Mouse (Mus musculus) adrenal gland, postnatal 25 days (tissue): Measurements from ENCODE around the gene Gnb3. TPM values are rescaled to one million over a fixed set of nuclear protein-coding genes. Genes with fewer than 3 reads are reported as not detected.
"Not testable (repeated sequence)": the region's sequence is repeated elsewhere in the genome, so short reads cannot be mapped to it uniquely, and the experiment has no call there.

Experiments
- DNase-seq: peaks from one replicate; pipeline ENCODE4 v3.0.0; 2021; ENCODE audit warnings: mixed read lengths
- total RNA-seq: library from RNA; stranded (reverse); gene quantifications from 2 replicates; pipeline ENCODE4 v1.2.3, GENCODE M21; 2021

Gene Gnb3
- total RNA-seq, 1 experiment from 2014 or later, result 14.0 TPM

GRCm38 (mm10) chr6:124857840-124858530 lies 17.9 kb upstream of the Gnb3 start:
- DNase-seq, result no peak

- DNase-seq, result peak; percentile 82
Observed at GRCm38 (mm10) chr6:124856916-124857839, 17.1 kb upstream of the Gnb3 start, which contains the start of gene P3h3. Gene P3h3, minus strand, starts transcription at chr6:124857752.

GRCm38 (mm10) chr6:124856321-124856720 lies 16.2 kb upstream of the Gnb3 start:
- no peak for DNase-seq

GRCm38 (mm10) chr6:124854647-124855046 lies 14.6 kb upstream of the Gnb3 start:
- no peak for DNase-seq

- DNase-seq, result no peak
Observed at GRCm38 (mm10) chr6:124850535-124850934, 10.5 kb upstream of the Gnb3 start.

- peak; percentile 84 for DNase-seq
Observed at GRCm38 (mm10) chr6:124847305-124847704, 7.2 kb upstream of the Gnb3 start.

GRCm38 (mm10) chr6:124839805-124840204 lies 270 bp downstream of the Gnb3 start:
- no peak for DNase-seq

- DNase-seq, result no peak
Observed at GRCm38 (mm10) chr6:124836411-124836810, 3.7 kb downstream of the Gnb3 start.

- no peak for DNase-seq
Observed at GRCm38 (mm10) chr6:124835531-124835930, 4.5 kb downstream of the Gnb3 start.

- DNase-seq, result no peak
Observed at GRCm38 (mm10) chr6:124834512-124835081, 5.5 kb downstream of the Gnb3 start.

GRCm38 (mm10) chr6:124831649-124832048 lies 8.4 kb downstream of the Gnb3 start:
- no peak for DNase-seq

GRCm38 (mm10) chr6:124831199-124831598 lies 8.9 kb downstream of the Gnb3 start:
- not testable (repeated sequence) for DNase-seq

GRCm38 (mm10) chr6:124829799-124830700 lies 10.0 kb downstream of the Gnb3 start:
- peak; percentile 87 for DNase-seq

- DNase-seq, result peak; percentile 96
Observed at GRCm38 (mm10) chr6:124828868-124829798, 10.9 kb downstream of the Gnb3 start, which contains the start of the genes Usp5 and Cdca3. Gene Usp5, minus strand, starts transcription at chr6:124829484. Gene Cdca3, plus strand, starts transcription at chr6:124829547.

- peak; percentile 52 for DNase-seq
Observed at GRCm38 (mm10) chr6:124828101-124828592, 11.9 kb downstream of the Gnb3 start.

GRCm38 (mm10) chr6:124822049-124822448 lies 18.0 kb downstream of the Gnb3 start:
- no peak for DNase-seq

- no peak for DNase-seq
Observed at GRCm38 (mm10) chr6:124820891-124821290, 19.2 kb downstream of the Gnb3 start.

GRCm38 (mm10) chr6:124817971-124818370 lies 22.1 kb downstream of the Gnb3 start:
- DNase-seq, result no peak

GRCm38 (mm10) chr6:124817563-124817962 lies 22.5 kb downstream of the Gnb3 start:
- DNase-seq, result no peak

GRCm38 (mm10) chr6:124817125-124817524 lies 22.9 kb downstream of the Gnb3 start:
- DNase-seq, result no peak
